Mouse (Mus musculus): ENCODE data around the gene 1810055G02Rik.

1810055G02Rik gene

DNA sequence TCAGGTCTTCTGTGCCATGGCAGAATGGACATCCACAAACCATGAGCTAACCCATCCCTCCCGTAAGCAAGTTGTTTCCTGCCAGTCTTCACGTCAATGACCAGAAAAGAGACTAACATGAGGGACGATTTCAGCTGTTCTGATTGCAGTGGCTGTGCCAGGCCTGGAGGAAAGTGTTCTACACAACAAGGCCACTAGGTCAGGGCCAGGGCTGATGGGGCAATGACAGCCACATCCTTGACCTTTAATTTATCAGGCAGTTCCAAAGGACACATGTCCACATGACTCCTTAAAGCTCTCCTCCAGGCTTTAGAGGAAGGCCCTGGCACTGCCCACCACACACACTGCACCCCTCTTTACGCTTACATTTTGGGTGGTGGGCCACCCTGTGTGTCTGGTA, 12.6 kb upstream of the 1810055G02Rik start:
- no peak for DNase-seq

DNA sequence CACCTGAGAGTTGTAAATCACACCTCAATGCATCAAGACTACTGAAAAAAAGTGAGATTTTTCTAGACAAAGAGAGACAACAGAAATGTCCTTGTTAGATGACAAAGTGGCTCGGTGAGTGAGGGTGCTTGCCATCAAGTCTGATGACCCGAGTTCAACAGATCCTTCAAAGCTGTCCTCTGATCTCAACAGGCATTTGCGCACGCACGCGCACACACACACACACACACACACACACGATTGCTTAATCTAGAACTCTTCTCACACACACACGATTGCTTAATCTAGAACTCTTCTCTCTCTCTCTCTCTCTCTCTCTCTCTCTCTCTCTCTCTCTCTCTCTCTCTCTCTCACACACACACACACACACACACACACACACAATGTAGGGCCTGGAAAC, 12.1 kb upstream of the 1810055G02Rik start:
- DNase-seq: no peak

DNA sequence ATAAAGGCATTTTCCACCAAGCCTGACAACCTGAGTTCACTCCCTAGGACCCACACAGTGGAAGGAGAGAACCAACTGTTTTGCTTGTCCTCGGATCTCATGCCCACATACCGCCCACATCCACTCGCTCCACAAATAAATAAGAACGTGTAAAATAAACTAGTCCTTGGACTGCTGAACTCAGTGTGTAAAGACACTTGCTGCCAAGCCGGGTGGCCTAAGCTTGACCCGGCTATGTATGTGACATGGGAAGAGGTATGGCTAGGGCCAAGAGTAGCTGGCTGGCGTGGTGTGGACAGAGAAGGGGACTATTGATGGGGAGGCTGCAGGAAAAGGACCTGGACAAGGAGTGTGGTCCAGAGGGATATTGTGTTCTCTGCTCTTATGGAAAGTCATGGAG, 10.1 kb upstream of the 1810055G02Rik start:
- DNase-seq: no peak

DNA sequence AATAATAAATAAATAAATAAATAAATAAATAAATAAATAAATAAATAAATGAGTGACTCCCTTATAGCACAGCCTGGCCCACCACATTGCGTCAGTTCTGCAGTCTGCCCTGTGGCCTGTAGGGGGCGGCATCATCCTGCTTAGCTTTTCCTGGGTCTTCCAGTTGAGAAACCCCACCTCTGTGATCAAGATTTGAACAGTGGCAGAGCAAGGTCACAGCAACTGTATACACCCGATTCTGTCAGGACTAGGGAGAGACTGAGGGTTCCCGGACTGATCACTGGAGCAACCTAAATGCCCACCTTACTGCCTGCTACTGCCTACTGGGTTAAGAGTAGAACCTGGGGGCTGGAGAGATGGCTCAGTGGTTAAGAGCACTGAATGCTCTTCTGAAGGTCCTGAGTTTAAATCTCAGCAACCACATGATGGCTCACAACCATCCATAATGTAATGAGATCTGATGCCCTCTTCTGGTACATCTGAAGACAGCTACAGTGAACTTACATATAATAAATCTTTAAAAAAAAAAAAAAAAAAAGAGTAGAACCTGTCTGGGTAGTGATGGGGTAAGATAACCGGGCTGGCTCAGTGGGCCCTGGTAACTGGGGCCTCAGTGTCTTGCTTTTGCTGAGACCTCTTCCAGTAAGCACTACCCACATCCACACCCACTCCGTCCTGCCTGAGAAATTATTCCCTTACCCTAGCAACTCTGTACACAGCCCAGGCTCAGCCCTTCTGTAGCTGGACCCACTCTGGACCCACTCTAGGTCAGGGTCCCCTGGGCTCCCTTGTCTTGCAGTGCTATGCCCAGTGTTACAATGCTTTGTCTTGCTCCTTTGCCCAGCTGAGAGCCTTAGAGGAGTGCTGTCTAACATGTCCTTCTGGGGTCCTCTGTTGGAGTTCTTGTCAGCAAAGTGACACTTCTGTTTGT, 8.3 kb upstream of the 1810055G02Rik start:
- DNase-seq: peak; percentile 82 to 83

DNA sequence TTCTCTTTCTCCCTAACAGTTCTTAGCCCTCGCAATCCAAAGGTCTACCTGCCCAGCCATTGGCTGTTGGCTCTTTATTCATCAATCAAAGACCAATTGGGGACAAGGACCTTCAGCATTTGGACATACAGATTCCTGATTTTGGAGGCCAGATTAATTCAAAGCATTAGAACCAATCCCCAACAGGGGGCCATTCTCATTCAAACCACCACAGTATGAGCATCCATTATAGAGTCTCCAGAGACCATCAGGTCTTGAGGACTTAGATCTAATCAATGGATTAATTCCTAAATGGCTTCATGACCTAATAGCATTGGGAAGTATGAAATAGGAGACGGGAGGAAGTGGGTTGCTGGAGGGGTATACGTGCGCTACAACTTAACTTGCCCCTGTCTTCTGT, 5.6 kb upstream of the 1810055G02Rik start:
- no peak for DNase-seq

DNA sequence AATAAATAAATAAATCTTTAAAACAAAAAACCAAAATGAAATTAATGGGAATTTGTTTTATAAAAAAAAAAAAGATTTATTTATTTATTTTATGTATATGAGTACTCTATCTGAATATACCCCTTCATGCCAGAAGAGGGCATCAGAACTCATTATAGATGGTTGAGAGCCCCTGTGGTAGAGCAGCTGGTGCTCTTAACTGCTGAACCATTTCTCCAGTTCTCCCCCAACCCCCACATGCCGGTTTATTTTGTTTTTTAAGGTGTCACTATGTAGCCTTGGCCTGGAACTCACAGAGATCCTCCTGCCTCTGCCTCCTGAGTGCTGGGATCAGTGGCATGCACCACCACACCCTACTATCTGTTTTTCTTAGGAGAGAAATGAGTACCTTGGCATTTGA, 1.8 kb upstream of the 1810055G02Rik start:
- no peak for DNase-seq

DNA sequence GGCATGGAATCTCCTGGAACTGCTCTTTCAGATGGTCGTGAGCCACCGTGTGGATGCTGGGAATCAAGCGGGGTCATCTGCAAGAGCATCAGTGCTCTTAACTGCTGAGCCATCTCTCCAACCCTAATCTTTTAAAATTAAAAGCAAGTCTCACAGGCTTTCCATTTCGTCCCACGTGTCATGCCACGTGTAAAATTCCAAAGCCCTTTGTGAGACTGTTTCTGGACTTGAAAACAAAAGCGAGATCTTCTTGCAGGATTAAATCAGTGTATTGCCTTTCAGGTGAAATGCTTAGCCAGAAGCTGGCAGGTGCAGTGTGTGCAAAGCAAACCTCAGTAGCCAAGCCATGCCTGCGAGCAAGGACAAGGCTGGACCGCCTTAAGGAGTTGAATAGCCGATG, 540 bp upstream of the 1810055G02Rik start:
- DNase-seq: no peak

DNA sequence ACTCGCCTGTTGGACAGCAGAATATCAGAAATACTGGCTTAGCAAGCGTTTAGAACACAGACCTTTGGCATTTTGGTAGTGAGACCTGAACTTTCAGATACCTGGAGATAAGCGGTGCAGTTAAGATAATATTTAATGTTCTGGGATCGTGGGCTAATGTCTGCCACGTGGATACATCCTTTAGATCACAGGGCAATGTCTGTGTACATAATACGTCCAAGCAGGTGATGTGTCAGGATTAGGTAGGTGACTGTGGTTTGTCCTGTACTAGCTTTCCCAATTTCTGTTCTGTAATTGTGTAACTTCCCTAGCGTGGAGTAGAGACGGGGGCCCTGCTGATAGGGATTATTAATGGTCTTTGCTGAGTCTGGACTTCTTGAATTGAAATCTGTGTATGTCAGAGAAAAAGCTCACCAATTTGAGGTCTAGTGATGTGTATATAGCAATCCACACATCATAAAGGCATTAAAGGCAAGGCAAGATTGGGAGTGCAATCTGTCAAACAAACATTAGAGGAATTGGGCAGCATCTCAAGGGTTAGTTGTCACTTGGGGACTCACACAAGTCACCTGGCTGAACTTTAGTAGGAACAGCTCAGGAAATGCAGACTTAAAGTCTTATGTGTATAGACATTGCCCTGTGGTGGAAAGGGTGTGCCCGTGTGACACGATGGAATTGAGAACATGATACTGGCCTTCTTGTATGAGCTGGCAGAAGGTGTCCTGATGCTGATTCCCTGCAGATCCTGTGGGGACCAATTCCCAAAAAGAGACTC, 1.1 kb downstream of the 1810055G02Rik start:
- DNase-seq: no peak

DNA sequence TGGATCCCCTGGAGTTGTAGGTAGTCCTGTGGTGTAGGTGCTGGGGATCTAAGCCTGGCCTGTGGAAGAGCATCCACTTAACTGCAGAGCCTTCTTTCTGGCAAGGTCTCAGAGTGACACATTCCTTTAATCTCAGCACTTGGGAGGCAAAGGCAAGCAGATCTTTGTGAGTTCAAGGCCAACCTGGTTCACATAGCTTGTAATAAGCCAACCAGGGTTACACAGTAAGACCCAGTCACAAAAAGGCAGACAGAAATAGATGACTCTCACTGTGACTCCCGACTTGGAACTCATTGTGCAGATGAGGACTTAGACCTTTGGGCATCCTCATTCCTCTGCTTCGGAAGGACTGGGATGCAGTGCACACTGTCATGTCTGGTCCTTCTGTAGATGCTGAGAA, 2.3 kb downstream of the 1810055G02Rik start:
- DNase-seq: no peak

DNA sequence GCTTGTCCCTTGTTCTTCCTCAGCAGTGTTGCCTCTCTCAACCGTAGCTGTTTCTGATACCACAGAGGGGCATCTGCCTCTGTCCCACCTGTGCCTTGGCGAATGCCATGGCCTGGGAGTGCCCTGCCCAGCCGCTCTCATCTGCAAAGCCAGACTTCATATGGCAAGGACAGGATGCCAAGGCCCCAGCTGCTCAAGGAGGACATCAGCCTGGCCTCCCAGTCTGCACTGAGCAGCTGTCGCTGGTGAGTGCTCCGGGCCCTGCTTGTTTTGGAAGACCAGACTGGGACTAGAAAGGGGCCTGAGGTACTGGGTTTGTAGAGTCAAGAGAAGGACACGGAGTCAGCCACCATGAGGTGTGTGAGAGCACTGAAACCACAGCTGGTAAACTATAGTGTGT, 6.3 kb downstream of the 1810055G02Rik start:
- DNase-seq: no peak

DNA sequence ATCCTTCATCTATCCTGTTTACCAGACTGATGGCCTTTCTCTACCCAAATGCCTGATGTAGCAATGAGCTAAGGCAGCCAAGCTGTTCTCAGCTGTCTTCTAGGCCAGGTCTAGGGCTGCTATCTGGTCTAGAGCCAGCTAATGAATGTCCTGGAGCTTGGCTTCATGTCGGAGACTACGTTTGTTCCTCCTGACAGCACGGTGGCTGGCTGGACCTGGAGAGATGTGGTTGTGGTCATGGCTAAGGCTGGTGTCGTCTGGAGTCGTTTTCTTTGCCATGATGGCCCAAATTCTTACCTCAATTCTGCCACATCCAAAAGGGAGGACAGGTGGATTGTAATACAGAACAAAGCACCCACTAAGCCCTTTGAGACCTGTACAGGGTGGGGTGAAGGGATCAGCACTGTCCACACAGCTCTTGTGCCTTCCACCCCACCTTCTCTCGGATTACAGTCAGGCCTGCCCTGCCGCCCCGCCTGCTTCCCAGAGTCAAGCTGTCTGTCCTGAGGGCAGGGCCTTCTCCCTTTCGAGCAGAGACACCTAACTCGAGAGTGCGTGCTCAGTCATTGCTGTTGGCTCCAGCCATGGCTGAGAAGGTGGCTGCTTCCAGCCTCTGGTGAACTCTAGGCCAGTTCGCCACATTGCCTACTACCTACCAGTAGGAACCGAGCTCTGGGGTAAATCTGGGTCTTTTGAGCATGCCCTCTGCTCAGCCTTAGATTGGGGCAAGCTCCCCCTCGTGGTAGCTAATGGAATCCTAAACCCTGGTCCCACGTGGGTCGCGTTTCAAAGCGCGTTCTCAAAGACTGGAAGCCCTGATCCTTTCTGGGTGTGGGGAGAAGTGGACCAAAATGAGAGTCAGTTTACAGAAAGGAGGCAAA, 10.6 kb downstream of the 1810055G02Rik start:
- peak; percentile 62 to 63 for DNase-seq

DNA sequence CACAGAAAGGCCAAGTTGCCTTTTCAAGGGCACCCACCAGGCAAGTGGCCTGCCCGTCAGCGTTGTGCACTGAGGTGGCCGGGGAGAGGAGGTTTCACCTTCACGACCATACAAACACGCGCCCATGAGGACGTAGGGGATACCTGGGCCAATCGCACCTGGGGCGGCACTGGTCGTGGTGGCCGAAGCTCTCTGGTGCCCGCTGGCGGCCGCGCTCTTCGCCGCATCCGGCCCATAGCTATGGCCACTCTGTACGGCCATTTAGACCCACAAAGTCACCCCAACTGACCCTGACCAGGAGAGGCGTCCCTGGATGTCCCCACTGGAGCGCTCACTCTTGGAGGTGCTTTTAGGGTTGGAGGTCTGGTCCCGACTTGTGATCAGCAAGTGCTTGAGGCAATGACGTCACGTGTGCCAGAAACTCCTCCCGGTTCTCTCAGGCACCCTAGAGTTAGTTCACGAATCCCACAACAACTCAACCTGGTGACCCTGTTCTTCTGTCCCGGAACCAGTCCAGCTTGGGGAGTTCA, 11.3 kb downstream of the 1810055G02Rik start:
- peak; percentile 37 to 43 for DNase-seq

DNA sequence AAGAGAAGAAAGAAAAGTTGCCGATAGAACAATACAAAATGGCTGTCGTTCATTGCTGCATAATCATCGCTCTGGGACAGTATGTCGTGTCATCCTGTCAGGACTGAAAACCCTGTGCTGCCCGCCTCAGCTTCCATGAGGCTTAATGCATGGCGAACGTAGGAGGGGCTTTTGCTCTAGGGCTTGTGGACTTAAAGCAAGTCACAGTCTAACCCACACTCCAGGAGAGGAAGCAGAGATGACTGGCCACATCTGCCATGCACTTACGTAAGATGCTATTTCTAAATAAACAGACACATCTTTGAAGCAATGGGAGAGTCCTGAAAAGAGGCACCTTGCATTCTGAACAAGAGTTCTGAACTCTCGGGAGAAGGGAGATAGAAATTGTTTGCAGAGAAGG, 15.1 kb downstream of the 1810055G02Rik start:
- no peak for DNase-seq

DNA sequence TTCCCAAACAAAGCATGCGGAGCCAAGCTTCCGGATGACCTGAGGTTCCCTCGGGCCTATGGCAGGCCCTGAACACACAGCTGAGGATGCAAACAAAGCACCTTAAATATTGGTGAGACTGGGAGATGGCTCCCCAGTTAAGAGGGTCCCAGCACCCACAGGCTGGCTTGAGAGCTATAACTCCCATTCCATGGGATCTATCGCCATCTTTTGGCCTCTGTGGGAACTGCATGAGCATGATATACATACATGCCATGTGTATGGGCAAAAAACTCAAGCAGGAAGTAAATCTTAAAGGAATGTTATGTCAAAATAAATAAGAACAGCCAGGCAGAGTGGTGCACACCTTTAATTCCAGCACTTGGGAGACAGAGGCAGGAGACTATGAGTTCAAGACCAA, 15.8 kb downstream of the 1810055G02Rik start:
- peak; percentile 41 to 53 for DNase-seq

DNA sequence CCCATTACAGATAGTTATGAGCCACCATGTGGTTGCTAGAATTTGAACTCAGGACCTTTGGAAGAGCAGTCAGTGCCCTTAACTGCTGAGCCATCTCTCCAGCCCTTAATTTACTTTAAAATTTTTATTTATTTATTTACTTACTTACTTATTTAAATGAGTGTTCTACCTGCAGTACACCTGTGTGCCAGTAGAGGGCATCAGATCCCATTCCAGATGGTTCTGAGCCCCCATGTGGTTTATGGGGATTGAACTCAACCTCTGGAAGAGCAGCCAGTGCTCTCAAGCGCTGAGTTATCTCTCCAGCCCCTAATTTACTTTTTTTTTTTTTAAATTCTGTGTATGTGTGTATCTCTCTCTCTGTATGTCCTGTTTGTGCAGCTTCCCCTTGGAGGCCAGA, 16.7 kb downstream of the 1810055G02Rik start:
- DNase-seq: peak; percentile 64

DNA sequence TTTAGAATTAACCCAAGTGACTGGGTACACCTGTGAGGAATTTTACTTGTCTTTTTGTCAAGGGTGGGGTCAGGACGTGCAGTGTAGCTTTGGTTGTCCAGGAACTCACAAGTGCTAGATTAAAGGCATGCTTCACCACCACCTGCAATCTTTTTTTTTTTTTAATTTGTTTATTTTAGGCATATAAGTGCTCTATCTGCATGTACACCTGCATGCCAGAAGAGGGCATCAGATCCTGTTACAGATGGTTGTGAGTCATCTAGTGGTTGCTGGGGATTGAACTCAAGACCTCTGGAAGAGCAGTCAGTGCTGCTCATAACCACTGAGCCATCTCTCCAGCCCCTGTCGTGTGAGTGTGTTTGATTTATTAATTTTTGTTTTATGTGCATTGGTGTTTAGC, 20.8 kb downstream of the 1810055G02Rik start:
- no peak for DNase-seq

DNA sequence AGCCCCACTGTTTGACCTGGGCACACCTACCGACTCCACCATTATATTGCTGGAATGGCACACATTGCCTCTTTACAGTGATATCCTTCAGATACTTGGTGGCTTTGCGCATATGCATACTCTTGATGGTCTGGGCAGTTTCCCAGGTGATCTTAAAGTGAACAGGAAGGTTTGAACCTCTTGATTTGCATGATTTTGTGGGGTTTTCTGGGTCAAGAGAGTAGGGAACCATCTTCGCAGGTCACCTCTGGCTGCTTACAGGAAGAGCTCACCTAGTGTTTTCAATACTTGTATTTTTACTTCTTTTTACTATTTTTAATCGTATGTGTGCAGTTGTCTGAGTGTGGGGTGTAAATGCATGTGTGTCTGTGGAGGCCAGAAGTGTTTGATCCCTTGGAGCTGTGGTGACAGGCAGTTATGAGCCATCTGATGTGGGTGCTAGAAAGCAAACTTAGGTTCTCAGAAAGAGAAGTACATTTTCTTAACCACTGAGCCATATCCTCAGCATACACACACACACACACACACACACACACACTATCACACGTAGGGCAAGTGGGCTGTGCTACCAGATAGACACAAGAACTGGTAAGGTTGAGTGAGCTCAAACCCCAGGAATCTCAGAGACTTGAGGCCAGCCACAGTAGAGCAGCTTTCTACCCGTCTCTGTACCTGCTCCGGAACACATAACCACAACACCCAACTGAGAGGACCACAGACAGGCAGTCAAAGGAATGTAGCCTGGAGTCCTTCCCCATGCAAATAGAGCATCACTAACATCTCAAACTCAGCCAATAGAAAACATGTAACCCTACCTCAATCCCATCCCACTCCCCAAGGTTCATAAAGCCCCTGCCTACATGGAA, 22.9 kb downstream of the 1810055G02Rik start:
- peak; percentile 24 to 35 for DNase-seq

DNA sequence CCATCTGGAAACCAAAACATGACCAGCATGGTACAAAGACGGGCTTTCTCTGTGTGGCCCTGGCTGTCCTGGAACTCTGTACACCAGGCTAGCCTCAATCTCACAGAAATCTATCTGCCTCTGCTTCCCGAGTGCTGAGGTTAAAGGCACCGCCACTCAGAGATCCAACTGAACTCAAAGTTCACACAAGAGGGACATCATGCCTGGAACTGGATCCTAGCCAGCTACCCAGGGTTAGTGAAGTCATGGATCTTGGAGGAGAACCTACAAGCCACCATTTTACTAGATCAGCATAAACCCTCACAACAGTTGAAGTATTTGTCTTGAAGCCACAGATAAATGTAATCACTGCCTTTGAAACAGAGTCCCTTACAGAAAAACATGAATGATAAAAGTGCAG, 27.9 kb downstream of the 1810055G02Rik start:
- no peak for DNase-seq

DNA sequence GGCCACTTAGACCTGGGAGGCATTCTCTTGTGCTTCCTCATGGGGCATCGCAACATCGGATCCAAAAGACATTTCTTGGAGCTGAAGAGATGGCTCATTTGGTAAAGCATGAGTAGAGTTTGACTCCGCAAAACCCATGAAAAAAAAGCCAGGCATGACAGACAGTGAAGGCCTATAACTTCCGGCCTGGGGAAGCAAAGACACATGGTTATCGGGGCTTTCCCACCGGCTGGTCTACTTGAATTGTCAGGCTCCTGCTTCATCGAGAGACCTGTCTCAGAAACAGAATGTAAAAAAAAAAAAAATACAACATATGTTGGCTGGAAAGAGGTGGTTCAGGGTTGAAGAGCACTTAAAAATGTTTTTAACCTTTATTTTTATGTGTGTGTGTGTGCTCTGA, 31.6 kb downstream of the 1810055G02Rik start:
- DNase-seq: no peak

DNA sequence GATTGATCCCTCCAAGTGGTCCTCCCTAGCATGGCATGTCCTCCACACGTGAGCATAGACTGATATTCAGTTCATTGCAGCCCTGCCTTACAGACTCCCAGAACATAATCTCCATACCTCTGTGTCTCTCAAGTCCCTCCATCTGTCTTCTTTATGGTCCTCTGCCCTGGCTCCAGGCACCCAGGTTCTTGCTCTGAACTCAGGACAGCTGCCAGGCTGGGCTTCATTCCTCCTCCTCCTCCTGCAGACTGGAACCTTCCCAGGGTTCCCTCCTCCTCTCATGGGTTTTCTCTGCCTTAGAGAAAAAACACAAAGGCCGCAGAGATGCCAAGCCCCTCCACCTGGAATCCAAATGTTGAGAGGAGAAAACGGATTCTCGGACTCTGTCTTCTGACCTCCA, 34.6 kb downstream of the 1810055G02Rik start:
- no peak for DNase-seq

DNA sequence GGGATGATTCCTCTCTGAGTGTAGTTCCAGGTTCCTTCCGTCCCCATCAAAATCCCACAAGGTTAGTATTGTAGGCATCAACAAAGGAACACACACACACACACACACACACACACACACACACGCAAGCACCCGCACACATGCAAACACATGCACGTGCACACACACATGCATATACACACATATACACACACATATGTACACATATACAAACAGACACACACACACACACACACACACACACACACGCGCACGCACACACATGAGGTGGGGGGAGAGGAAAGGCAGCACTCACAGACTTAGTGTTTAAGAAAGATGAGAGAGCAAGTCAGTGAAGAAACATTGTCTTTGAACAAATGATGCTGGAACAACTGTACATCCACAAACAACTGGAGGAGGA, 35.3 kb downstream of the 1810055G02Rik start:
- no peak for DNase-seq
